Mouse (Mus musculus) embryo, embryonic 11.5 days (tissue): Measurements from ENCODE around the gene Gm6401.
"Not testable (repeated sequence)": the region's sequence is repeated elsewhere in the genome, so short reads cannot be mapped to it uniquely, and the experiment has no call there.

ENCODE experiments used
- DNase-seq: peaks from one replicate; pipeline ENCODE4 v3.0.0-alpha.2; 2012; ENCODE audit warnings: low read depth, low spot score

Gene Gm6401

GRCm38 (mm10) chr14:41967827-41968226 lies at the start of gene Gm6401:
Gene Gm6401 (minus strand): TSS chr14:41967927.
- DNase-seq = not testable (repeated sequence)

GRCm38 (mm10) chr14:41983225-41983624 lies 15.5 kb upstream of the Gm6401 start, which contains the start of gene Gm3543:
Gene Gm3543 (minus strand): TSS chr14:41983325.
- DNase-seq = not testable (repeated sequence)

DNA sequence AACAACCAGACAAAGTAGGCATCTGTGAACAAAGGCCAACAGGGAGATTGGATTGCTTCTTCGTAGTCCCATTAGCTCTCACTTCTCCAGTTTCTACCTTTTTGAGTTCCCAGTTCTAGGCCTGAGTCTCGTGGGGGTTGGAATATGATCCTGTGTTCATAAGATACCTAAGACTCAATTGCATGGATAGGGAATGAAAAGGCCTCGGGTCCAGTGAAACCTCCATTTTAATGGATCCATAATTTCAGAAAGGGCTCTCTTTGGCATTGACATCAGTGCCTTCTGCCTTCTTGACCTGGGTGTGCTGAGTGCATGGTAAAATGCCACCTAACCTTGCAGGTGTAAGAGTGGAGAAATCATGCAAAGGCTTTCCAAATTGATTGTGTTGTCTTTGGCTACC lies 869 bp upstream of the Gm6401 start:
- DNase-seq = not testable (repeated sequence)

DNA sequence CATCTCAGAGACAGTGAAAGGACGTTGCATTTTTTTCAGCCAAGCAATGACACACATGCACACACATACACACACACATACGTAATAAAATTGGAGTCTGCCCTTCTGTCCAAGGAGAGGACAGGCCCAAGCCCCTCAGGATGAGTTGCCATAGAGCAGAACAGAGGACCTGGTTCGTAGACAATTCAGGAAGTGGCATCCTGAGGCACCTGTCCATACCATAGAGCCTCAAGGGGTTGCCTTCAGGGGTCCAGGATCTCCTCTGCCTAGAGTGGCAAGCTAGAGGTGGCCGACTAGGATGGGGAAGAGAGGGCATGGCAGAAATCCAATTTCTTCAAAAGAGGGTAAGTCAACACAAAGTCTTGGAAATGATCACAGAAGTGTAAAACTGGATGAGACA lies 3.6 kb downstream of the Gm6401 start:
- not testable (repeated sequence) for DNase-seq

DNA sequence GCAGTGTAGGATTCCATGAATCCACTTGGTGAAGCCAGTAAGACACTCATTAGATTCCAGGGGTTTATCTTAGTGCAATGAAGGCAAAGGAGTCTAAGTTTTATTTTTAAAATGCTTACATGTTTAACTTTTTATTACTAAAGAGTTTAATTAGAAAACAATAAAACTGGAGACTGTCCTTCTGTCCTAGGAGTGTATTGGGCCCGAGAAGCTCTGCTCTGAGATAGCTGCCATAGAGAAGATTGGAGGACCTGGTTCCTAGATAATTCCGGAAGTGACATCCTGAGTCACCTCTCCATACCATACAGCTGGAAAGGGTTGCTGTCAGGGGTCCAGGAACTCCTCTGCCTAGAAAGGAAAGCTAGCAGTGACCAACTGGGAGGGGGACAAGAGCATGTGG lies 24.0 kb downstream of the Gm6401 start, which contains the start of gene 1700024B05Rik:
Gene 1700024B05Rik, plus strand, starts transcription at position 301 of the 400 bp plus-strand sequence.
- DNase-seq = not testable (repeated sequence)

DNA sequence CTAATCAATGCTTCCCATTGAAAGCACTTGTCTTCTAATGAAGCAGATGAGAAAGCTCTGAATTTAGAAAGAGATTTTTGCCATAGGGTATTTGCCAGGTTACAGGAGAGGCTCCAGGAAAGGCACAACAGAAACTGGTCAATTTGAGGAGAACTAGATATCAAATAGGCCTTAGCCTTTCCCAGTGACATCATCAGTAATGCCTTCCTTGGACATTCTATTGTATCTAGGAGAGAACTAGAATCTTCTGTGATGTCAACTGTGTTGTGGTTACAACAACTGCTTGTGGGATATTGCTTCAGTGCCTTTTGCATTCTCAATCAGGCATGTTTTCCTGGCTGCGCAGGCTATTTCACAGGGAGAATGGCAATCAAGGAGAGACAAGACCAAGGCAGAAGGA lies 43.1 kb downstream of the Gm6401 start, which contains the start of gene 1700049E17Rik1:
Gene 1700049E17Rik1, plus strand, starts transcription at position 301 of the 400 bp plus-strand sequence.
- not testable (repeated sequence) for DNase-seq
